Mouse (Mus musculus): Measurements from ENCODE around the gene Pakap.
A peak's percentile ranks its signal among the peaks of the same experiment; 100 is the strongest.

The Pakap gene

GRCm38 (mm10) chr4:57812916-57813575, 245.1 kb downstream of the Pakap start:
- DNase-seq: no peak

GRCm38 (mm10) chr4:57813576-57813945, 245.6 kb downstream of the Pakap start:
- no peak for DNase-seq

GRCm38 (mm10) chr4:57815355-57815754, 247.4 kb downstream of the Pakap start:
- no peak for DNase-seq

- DNase-seq: no peak
These were observed 248.2 kb downstream of the Pakap start for GRCm38 (mm10) chr4:57816146-57816545.

GRCm38 (mm10) chr4:57820839-57821374, 252.9 kb downstream of the Pakap start:
- DNase-seq: no peak

GRCm38 (mm10) chr4:57821556-57822356, 253.8 kb downstream of the Pakap start:
- DNase-seq: no peak

GRCm38 (mm10) chr4:57822641-57823040, 254.7 kb downstream of the Pakap start:
- DNase-seq: no peak

- DNase-seq: no peak
These were observed 256.8 kb downstream of the Pakap start for GRCm38 (mm10) chr4:57824626-57825240.

- DNase-seq: no peak
These were observed 258.3 kb downstream of the Pakap start for GRCm38 (mm10) chr4:57826272-57826671.

- DNase-seq: no peak
These were observed 261.2 kb downstream of the Pakap start for GRCm38 (mm10) chr4:57829131-57829530.

- no peak for DNase-seq
These were observed 261.8 kb downstream of the Pakap start for GRCm38 (mm10) chr4:57829740-57830139.

- DNase-seq: no peak
These were observed 264.3 kb downstream of the Pakap start for GRCm38 (mm10) chr4:57832318-57832717.

GRCm38 (mm10) chr4:57833060-57833459, 265.1 kb downstream of the Pakap start:
- DNase-seq: no peak

GRCm38 (mm10) chr4:57834141-57834540, 266.2 kb downstream of the Pakap start:
- DNase-seq: no peak

GRCm38 (mm10) chr4:57837089-57837488, 269.1 kb downstream of the Pakap start:
- DNase-seq: no peak

- no peak for DNase-seq
These were observed 271.4 kb downstream of the Pakap start for GRCm38 (mm10) chr4:57839343-57839742.

- DNase-seq: no peak
These were observed 273.9 kb downstream of the Pakap start for GRCm38 (mm10) chr4:57841911-57842310.

GRCm38 (mm10) chr4:57842472-57843305, 274.7 kb downstream of the Pakap start:
- no peak for DNase-seq

GRCm38 (mm10) chr4:57845031-57845431, 277.1 kb downstream of the Pakap start:
- DNase-seq: peak; percentile 9 to 12

- no peak for DNase-seq
These were observed 277.7 kb downstream of the Pakap start for GRCm38 (mm10) chr4:57845541-57846210.

- DNase-seq: no peak
These were observed 278.5 kb downstream of the Pakap start for GRCm38 (mm10) chr4:57846381-57846990.

- DNase-seq: no peak
These were observed 279.0 kb downstream of the Pakap start for GRCm38 (mm10) chr4:57846991-57847422.

All from cerebellum, adult 18-20 months (tissue).